In the genomic region with DNA sequence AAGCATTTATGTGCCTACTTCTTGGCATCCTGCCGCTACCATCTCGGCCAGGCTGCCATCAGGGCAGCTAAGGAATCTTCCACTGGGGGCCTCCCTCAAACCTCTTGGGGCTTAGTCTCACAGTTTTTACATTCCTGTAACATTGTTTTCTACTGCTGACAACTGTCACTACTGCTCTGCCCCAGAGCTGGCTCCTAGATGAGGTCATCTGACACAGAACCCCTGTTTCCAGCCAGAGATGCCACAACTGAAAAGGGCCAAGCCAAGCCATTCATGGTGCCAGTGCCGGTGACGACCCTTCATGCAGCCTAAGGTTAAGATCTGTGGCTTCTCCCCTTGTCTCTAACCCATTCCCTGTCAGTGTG, we compare ENCODE assay signal across 9 mouse cellular contexts. TPM values are rescaled to one million over a fixed set of nuclear protein-coding genes. Genes with fewer than 3 reads are reported as not detected.
DNase-seq lines count a peak whose midpoint lies in the region; ATAC-seq and TF ChIP-seq lines count a peak whose summit lies in the region.
"Had no signal": no experiment of that assay in that cellular context is flagged by ENCODE, and none has a peak within 500 bp of the region (broad histone marks: within the 10 kb centered on the region; RNA-seq: fewer than 3 reads in every experiment).

No protein-coding gene starts in this region.

- no peaks in the 10 kb centered on the region for H3K9me3 ChIP-seq in limb, embryonic 13.5 days

- peaks cover 13% of the 10 kb centered on the region for H3K4me1 ChIP-seq in kidney, adult 2 months (ENCODE audit: control insufficient read depth, insufficient read depth, low read length)
- peaks cover 49% of the 10 kb centered on the region for H3K4me1 ChIP-seq in bone marrow macrophage, adult 2 months (ENCODE audit: control insufficient read depth, insufficient read depth, low read length)
- peaks cover 48% of the 10 kb centered on the region for H3K4me1 ChIP-seq in limb, embryonic 13.5 days

- H3K4me3 ChIP-seq in kidney, adult 2 months (ENCODE audit: insufficient read depth, low read depth, low read length) = no peak overlapping the region
- no peak overlapping the region for H3K4me3 ChIP-seq in bone marrow macrophage, adult 2 months (ENCODE audit: insufficient read depth, low read length)
- no peak overlapping the region for H3K4me3 ChIP-seq in limb, embryonic 13.5 days

- no peak for ATAC-seq in limb, embryonic 13.5 days (ENCODE audit: low FRiP score, low read depth)
- no peak for ATAC-seq in erythroid progenitor cell, adult 5-6 weeks (replicated peaks; ENCODE audit: low FRiP score, poor library complexity, severe bottlenecking)

- H3K27me3 ChIP-seq in kidney, adult 2 months (replicated peaks; ENCODE audit: control insufficient read depth, insufficient read depth, low read length) = no peaks in the 10 kb centered on the region
- no peaks in the 10 kb centered on the region for H3K27me3 ChIP-seq in limb, embryonic 13.5 days

- no peak for DNase-seq in kidney, adult 2 months
- no peak for DNase-seq in kidney, adult 9 months
- peak; percentile 78 for DNase-seq in 3134 (ENCODE audit: extremely low read depth, insufficient read length, low spot score)
- DNase-seq in retina, postnatal 1 day = no peak
- DNase-seq in left cerebral cortex, postnatal 25 days (ENCODE audit: low spot score in 2 of 2) = no peak
- DNase-seq: cerebellum, adult 11 months had no signal

- no peak for TF ChIP-seq CTCF in kidney, adult 2 months (conservative IDR thresholded peaks at IDR 0.05; ENCODE audit: insufficient read depth, insufficient read length, low read depth, low read length)
- no peak for TF ChIP-seq CTCF in bone marrow macrophage, adult 2 months (IDR thresholded peaks at IDR 0.05; ENCODE audit: low read depth, low read length)

- H3K9ac ChIP-seq in limb, embryonic 13.5 days = no peak overlapping the region

- intact Hi-C loops in left cerebral cortex, postnatal 25 days (cut with DNase I) = no loop called here

- no peak for TF ChIP-seq POLR2A in kidney, adult 2 months (IDR thresholded peaks at IDR 0.05; ENCODE audit: low read depth, low read length)
- no peak for TF ChIP-seq POLR2A in bone marrow macrophage, adult 2 months (IDR thresholded peaks at IDR 0.05; ENCODE audit: borderline replicate concordance, low read depth, low read length)

- no peak overlapping the region for H3K4me2 ChIP-seq in limb, embryonic 13.5 days (replicated peaks)

- peak overlapping the region; percentile 54 for H3K27ac ChIP-seq in kidney, adult 2 months (ENCODE audit: insufficient read depth, low read depth, low read length)
- H3K27ac ChIP-seq in bone marrow macrophage, adult 2 months (ENCODE audit: insufficient read depth, low read depth, low read length) = peak overlapping the region; percentile 64
- H3K27ac ChIP-seq in limb, embryonic 13.5 days = peak overlapping the region; percentile 59; the same call in 1 of the 2 replicates

- no peaks in the 10 kb centered on the region for H3K36me3 ChIP-seq in kidney, adult 2 months (ENCODE audit: control insufficient read depth, insufficient read depth, low read length)
- H3K36me3 ChIP-seq in limb, embryonic 13.5 days = no peaks in the 10 kb centered on the region

- WGBS in kidney, adult 2 months = 66% methylated on average over 4 of the region's 4 CpGs
- WGBS in limb, embryonic 13.5 days = 76% methylated on average over 4 of the region's 4 CpGs

RNA-seq across cellular contexts. Expression of a gene that starts 4.4 kb away (rescaled TPM):
- 24.6 and 28.7 TPM in 2 replicates for polyA plus RNA-seq in kidney, adult 2 months (2012; rRNA removed)
- 4.5 and 5.5 TPM in 2 replicates for polyA plus RNA-seq in bone marrow macrophage, adult 2 months (2012; ENCODE audit: insufficient read depth, insufficient read length, missing spikeins)
- polyA plus RNA-seq in limb, embryonic 13.5 days (2015; fragmentation: Nextera tagmentation; extraction: Ambion mirVana) = 11.7 and 12.7 TPM in 2 replicates
- 10 to 100 TPM; 20.6 to 22.4 TPM for total RNA-seq in left cerebral cortex, postnatal 25 days (2021)
- total RNA-seq in erythroid progenitor cell, adult 5-6 weeks (2015; ENCODE audit: low replicate concordance) = 3.8 and 4.3 TPM in 2 replicates
- 2.1 and 7.5 TPM in 2 replicates for total RNA-seq in erythroid progenitor cell, adult 5-6 weeks (2017; ENCODE audit: low replicate concordance)

RNA-seq across cellular contexts. Expression of a gene that starts 22.6 kb away (rescaled TPM):
- 1.2 and 1.3 TPM in 2 replicates for polyA plus RNA-seq in kidney, adult 2 months (2012; rRNA removed)
- 0.90 and 1.5 TPM in 2 replicates for polyA plus RNA-seq in bone marrow macrophage, adult 2 months (2012; ENCODE audit: insufficient read depth, insufficient read length, missing spikeins)
- polyA plus RNA-seq in limb, embryonic 13.5 days (2015; fragmentation: Nextera tagmentation; extraction: Ambion mirVana) = 2.2 and 2.4 TPM in 2 replicates
- 1 to 10 TPM; 1.3 to 1.8 TPM for total RNA-seq in left cerebral cortex, postnatal 25 days (2021)
- not detected in 2 replicates for total RNA-seq in erythroid progenitor cell, adult 5-6 weeks (2015; ENCODE audit: low replicate concordance)
- not detected in 2 replicates for total RNA-seq in erythroid progenitor cell, adult 5-6 weeks (2017; ENCODE audit: low replicate concordance)

RNA-seq across cellular contexts. Expression of a gene that starts 38.4 kb away (rescaled TPM):
- polyA plus RNA-seq in kidney, adult 2 months (2012; rRNA removed) = 113 and 170 TPM in 2 replicates
- not detected in 2 replicates for polyA plus RNA-seq in bone marrow macrophage, adult 2 months (2012; ENCODE audit: insufficient read depth, insufficient read length, missing spikeins)
- 8.8 and 11.7 TPM in 2 replicates for polyA plus RNA-seq in limb, embryonic 13.5 days (2015; fragmentation: Nextera tagmentation; extraction: Ambion mirVana)
- 1 to 10 TPM; 2.3 to 3.7 TPM for total RNA-seq in left cerebral cortex, postnatal 25 days (2021)
- total RNA-seq in erythroid progenitor cell, adult 5-6 weeks (2015; ENCODE audit: low replicate concordance) = not detected in 2 replicates
- not detected in 2 replicates for total RNA-seq in erythroid progenitor cell, adult 5-6 weeks (2017; ENCODE audit: low replicate concordance)
